Mouse (Mus musculus): ENCODE data around the gene Egf.

DNA sequence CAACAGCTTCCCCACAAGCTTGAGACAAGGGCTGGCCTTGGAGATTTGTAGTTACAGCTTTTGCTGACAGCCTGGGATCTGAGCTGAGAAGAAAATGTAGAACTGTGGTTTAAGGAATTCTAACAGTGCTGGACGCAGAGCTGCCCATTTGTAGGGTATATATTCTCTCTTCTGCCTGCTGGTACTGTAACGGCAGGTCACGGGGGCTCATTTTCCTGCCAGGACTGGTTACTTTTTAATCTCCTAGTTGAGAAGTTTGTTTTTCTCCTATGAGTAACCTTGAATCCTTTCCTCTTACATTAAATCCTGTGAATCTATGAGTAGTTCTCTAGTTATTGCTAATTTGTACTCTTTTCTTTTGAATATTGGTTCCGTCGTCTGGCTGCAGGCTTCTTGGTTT, 38.7 kb upstream of the Egf start:
- TF ChIP-seq POLR2A (IDR thresholded peaks at IDR 0.05; ENCODE audit: extremely low read depth, insufficient read depth, low read length): no peak
- TF ChIP-seq CTCF (IDR thresholded peaks at IDR 0.05; ENCODE audit: extremely low read depth, insufficient read depth, low read length): no peak

Measured in cortical plate, adult 2 months (tissue).